Mouse (Mus musculus) c-Kit-negative CD71-positive TER-119-positive erythroid progenitor cells, embryonic 14.5 days (primary cell): ENCODE results near the gene Inmt.
"Not testable (repeated sequence)": the region's sequence is repeated elsewhere in the genome, so short reads cannot be mapped to it uniquely, and the experiment has no call there.

Experiments used
- DNase-seq: peaks from one replicate; pipeline ENCODE4 v3.0.0-alpha.2; 2013; ENCODE audit warnings: low read depth, low spot score

Gene Inmt

DNA sequence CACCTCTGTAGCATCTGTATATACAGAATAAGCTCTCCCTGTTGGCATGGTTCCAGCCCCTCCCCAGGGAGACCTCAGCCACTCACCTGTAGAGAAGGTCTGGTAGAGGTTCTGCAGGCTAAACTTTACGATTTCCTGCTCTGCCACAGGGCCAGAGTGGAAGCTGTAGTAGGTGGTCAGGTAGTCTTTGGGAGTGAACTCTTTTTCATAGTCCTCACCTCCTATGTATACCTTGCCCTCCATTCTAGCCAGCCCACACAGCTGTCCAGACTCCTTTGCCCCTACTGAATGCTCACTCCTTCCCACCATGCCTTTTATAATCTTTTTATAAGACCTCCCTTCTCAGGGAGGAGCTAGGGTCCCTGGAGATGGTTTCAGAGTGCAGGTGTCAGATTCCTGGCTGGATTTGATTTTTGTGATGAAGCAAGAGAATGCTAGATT lies at the start of gene Inmt:
Gene Inmt (minus strand): TSS at position 303 of the 441 bp plus-strand sequence.
- no peak for DNase-seq

DNA sequence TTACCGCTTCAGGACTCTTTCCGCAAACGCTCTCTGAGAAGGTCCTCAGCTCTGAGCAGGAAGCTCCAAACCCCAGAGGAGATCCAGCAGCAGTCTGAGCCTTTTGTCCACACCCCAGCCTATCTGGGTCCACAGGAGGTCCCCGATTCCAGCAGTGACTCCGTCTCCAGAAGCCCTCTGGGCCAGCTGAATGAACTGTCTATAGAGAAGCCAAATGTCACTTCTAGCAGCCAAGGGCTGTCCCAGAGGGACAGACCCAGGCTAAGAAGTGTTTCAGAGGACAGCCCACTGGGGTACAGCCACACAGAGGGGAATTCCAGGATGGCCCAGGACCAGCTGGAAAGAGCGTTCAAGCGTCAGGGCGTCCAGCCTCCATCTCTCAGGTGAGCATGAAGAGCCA lies 49.1 kb upstream of the Inmt start:
- no peak for DNase-seq

DNA sequence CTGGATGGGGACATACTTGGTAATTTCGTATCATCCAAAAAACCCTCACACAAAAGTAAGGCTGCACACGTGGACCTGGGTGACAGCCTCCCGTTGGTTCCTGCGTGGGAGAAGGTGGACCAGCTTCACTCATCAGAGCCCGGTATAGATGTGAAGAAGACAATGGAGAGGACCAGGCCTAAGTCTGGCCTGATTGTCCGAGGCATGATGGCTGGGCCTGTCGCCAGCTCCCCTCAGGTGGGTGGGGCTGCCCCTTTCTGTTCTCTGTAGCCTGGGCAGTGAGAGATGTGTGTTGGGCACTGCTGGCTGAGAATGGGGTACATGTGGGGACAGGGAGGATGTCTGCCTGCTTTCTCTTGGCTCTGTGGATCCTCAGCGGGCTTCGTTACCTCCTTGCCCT lies 43.4 kb upstream of the Inmt start:
- no peak for DNase-seq

DNA sequence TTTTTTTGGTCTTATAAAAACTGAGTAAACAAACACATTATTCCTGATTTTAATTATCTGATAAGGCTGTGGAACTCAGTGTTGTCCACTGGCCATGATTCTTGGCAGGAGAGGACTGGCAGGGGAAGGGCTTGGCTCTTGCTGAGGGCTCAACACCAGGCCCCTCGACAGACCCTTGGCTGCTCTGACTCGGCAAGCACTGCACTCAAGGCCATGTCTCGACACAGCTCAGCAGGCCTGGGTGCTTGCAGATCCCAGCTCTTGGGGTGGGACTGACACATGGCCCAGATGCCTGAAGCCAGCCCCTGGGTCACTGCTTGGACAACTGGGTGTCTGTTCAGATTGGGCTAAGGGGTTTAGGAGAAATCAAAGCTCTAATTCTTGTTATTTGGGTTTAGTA lies 39.7 kb upstream of the Inmt start:
- no peak for DNase-seq

DNA sequence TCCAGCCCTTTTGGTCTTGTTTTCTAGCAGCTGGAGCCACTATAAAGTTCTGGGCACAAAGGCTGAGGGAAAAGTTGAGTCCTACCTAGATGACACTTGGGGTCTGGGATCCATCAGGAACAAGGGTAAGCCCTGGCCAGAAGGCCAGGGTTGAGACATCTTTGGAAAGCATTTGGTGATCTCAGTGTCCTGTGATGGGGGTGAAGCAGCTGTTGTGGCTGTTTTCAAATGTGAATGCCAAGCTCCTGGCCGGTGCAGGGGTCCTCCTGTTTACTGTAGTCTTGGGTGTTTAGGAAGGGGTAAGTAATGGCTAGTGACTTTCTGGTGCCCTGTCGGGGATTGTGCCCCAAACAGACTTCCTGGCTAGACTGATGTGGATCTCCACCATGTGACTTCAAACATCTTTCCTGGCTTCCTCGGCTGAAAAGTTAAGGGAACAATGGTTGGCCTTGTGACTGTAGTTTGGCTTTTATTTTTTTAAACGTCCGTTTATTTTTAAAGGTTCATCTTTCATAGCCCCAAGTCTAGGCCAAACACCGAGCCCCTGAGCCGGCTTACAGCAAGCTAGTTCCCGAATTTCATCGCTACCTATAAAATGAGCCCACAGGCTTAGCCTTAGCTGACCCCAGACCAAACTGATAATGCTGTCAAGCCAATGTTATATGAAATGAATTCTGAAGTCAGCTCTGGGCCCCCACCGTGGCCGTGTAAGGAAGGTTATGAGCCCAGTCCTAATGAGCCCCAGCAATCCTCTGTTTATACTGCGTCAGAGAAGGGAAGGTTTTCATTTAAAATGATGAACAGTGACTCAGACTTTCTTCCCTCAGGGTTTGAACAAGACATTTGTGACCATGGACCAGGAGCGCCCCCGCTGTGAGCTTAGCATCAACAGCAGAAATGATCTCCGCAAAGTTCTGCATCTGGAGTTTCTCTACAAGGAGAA lies 35.9 kb upstream of the Inmt start:
- DNase-seq = no peak

DNA sequence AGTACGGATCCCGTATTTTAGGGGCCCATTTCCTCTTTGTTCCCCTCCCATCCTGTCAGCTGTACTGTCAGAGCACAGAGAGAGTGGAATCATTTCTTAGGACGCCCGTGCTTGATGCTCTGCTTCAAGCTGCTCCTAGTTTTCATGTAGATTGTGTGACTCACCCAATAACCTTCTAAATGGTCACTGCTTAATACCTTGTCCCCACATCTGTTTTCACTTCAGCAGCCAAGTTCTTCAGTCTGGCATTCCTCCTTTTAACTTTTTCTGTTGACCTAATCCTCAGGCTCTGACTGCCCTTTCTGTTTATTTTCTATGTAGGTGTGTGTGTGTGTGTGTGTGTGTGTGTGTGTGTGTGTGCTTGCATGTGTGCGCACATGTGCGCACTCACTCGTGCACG lies 32.9 kb upstream of the Inmt start:
- no peak for DNase-seq

DNA sequence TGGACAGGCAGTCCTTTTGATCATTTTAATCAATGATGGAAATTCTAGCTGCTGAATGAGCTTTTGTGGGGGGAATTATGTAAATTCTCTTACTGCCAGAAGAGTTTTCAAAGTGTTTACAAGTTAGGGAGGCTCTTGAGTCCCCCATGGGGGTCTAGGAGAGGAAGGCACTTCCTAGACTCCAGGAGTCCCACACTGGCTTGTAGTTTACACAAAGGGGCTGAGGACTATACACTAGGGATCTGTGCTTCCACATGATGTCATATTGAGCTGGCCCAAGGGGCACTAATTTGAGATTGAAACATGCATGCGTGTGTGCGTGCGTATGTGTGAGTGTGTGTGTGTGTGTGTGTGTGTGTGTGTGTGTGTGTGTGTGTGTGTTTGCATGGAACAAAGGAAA lies 29.1 kb upstream of the Inmt start:
- no peak for DNase-seq

DNA sequence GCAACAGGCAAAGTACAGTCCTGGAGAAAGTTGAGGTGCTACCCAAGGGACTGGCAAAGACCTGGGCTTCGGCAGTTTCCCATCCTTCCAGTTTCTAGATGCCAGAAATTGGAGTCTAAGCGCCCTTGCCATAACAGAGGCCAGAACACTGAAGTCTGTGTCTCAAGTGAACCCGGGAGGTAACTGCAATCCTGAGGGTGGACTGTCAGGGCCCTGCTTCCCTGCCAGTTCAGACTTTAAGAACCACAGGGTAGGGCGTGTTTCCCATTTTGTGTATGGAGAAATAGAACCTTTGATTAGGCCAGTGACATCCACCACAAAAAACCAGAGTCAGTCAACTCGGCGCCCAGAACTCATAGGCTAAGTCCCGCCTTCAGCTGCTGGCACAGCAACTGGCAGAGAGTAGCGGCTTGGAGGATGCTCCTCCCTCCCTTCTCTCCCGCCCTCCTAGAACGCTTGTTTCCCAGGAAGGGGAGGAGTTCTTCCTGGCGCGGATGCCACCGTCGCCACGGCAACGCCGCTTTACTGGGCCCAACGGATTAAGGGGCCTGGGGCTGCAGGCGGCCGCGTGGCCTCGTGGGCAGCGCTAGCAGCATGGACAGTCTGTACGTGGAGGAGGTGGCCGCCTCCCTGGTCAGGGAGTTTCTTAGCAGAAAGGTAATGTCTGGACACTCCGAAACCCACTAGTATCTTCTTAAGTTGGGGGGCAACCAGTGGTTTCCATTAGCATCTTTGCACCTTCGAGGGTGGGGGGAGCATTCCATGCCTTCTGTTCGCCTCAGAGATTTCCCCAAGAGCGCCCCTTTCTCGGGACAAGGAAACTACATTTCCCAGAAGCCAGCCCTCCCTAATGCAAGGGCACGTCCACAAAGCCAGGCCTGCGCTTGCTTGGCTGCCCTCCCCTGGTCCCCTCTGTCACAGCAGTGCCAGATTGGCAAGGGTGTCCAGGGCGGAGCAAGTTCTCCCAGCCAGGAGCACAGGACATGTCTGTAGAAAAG lies 28.4 kb upstream of the Inmt start, which contains the start of gene Mindy4:
Gene Mindy4 (plus strand): TSS at position 471 of the 998 bp plus-strand sequence.
- peak; percentile 12 for DNase-seq

DNA sequence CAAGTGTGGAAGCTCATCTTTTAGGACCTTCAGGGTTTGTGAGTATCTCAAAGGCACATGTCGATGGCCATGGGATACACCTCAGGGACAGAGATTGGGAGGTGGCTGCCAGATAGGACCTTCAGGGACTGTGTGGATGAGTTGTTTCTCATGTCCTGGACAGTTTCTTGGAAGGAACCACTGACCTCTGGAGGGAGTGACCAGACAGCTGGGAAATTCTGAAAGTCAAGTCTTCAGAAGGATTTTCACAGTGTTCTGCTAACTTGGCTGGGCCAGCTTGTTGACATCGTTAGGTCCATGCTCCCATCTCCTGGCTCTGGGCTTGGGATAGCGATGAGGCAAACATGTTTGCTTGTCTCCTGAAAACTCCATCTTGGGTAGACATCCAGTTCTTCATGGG lies 24.2 kb upstream of the Inmt start:
- DNase-seq = no peak

DNA sequence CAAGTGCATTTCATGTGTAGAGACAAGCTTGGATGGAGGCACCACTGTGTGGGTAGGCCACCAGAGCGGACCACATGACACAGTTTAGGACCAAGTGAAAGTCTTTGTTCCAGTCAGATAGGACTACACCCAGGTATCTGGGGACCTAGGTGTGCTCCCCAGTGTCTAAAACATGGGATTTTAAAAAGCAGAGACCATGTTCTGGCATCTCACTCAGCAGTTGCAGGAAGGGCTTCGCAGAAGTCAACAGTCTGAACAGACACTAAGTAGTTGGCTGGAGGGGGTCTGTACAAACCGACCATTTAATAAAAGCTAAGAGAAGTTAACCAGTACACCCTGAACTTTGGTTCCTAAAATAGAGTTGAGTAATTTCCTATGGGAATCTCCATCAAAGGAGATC lies 18.3 kb upstream of the Inmt start:
- no peak for DNase-seq

DNA sequence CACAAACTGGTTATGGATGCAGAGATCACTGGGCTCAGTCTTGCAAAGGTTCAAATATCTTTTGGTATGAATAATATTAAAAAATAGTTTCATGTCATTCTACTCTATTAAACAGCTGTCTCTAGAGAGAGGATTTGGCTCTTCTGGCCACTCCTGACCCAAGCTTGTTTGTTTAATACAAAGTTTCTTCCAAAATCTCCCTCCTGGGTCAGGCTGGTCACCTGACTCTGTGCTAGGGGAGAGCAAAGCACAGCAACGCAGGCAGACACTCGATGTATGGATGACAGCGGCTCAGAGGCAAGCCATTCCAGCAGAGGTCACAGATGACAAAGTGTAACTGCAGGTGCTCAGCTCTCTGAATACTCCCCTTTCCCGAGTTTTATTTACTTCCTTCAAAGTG lies 16.7 kb upstream of the Inmt start:
- DNase-seq = no peak

DNA sequence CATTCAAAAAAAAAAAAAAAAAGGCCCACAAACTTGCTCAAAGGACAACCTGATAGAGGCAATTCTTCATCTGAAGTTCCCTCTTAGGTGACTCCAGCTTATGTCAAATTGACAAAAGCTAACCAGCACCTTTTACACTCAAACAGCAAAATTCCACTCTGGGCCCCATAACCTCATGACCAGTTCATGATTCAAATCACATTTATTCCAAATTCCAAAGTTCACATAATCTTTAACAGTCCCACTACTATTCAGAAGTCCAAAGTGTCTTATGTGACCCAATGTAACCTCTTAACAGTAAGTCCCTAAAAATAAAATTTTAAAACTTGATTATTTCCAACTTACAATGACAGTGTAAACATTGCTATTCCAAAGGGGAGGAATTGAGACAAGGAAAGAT lies 14.6 kb upstream of the Inmt start:
- DNase-seq = no peak

DNA sequence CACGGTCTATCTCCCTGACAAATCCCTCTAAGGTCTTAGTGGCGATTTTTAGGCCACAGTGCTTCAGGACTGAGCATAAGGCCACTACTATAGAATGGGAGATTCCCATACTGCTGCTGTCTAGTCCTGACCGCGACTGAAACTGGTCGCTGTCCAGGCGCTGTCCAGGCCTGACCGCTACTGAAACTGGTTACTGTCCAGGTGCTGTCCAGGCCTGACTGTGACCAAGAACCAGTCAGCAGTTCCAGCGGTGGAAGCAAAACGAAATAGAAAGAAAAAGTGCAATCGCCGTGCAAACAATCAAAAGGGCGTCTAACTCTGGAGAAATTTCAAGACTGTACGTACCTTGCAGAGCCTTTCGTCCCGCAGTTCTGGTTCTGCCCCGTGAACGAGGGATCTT lies 13.0 kb upstream of the Inmt start:
- DNase-seq = not testable (repeated sequence)

DNA sequence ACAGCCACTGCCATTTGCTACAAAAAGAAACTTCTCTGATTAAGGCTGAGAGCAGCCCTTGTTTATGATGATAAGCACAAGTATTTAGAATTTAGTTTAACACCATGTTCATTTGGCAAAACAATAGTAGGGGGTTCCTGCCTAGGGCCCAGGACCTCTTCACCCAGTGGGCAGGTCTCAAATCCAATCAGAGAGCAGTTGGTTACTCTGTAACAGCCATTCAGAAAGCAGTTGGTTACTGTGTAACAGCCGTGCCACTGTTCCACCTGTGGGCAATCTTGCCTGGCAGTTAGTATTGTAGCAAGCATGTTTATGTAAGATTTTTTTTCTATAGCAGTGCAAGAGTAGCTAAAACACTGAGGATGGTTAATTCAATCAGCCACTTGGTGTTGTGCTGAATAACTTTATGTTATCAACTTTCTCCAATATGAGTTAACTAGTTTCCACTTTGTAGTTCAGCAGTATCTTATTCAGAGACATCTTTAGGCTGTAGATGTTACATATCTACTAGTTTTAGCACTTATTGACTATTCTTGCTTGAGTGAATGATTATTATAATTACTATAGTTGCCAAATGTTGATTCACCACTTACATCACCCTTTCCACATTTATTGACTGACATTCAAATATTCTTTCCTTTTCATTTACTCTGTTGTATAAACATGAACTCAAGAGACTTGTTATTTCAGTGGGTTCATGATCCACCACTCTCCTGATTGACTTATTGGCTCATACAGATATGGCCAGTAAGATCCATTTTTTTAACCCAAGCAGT lies 8.0 kb upstream of the Inmt start:
- no peak for DNase-seq

DNA sequence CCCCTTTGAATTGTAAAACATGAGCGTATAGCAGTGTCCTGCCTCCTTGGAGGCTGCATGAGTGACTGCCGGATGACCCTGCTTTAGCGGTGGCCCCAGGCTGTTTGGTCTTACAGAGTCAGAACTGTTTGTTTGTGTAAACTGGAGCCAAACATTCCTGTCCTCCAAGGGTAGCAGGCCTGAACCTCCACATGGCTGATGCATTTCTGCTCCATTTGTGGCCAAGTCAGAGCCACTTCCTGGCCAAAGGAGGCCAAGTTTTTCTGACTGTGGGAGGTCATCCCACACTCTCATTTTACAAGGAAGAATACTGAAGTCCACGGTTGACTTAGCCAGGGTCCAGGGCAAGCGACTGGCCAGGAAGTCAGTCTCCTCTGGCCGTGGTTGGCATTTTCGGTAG lies 4.7 kb upstream of the Inmt start:
- no peak for DNase-seq

DNA sequence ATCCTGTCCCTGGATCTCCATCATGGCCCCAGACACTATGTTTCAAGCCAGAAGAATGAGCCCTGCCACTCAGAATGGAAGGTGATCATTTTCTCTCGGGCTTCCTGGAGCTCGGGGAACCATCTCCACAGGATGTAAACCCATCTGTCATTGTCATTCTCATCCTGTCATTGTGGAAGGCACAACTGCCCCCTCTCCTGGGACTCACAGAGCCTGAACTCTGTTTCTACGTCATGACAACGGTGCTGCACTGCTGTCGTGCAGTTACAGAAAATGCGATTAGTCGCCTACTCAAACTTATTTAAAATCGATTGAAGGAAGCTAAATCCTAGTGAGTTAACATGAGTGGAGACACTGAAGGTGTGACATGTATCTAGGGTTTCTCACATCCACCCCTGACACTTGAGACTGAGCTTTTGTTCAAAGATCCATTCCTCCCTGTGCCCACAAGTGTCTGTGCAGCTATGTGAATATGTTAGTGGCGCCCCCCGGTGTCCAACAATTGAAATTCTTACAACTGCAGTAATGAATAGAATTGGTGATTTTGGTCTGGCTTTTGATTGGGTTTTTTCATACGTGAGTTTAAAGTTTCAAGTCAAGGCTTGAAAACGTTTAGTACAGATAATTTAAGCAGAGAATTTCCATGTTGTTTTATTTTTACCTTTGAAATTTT lies 2.4 kb upstream of the Inmt start:
- DNase-seq = no peak

DNA sequence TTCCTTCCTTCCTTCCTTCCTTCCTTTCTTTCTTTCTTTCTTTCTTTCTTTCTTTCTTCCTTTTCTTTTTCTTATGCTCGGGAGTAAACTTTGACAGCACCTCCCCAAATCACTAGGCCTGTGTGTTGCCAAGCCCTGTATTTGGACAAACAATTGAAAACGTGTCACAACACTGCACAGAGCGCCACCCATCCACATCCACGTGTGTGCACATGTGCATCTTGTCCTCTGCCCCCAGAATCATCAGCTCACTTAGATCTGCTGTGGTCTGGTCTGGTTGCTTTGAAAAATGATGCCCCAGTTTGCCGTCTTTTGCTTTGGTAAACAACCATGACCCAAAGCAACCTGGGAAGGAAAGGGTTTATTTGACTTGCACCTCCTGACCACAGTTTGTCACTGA lies 1.0 kb upstream of the Inmt start:
- no peak for DNase-seq

DNA sequence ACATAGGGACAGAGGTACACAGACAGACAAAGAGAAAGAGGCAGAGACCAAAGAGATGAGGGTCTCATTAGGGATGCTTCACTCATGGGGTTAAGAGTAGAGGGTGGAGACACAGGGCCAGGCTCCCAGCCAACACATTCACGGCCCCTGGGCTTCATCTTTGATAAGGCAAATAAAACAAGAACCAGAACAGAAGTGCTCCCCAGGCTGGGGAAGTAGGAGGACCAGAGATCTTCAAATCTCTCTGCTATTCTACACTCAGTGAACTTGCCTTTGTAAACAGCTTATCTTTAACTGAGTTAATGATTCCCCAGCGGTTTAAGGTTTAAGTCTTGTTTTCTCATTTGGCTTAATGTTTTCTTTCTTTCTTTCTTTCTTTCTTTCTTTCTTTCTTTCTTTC lies 613 bp upstream of the Inmt start:
- DNase-seq = no peak

DNA sequence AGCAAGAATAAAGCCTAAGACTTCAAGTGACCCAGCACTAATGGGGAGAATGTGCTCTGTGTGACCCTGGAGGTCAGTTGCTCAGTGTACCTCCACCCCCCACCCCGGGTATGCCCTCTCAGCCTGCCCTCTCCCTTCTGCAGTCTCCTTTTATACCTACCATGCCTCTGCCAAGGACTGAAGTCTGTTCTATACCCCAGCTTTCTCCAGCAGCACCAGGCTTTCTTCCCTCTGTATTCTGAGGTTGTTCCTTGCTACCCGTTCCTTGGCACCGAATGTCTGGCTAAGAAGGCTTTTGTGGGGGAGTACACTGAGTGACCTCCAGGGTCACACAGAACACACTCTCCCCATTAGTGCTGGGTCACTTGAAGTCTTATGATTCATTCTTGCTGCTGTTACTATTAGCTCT lies 898 bp downstream of the Inmt start:
- DNase-seq = no peak

DNA sequence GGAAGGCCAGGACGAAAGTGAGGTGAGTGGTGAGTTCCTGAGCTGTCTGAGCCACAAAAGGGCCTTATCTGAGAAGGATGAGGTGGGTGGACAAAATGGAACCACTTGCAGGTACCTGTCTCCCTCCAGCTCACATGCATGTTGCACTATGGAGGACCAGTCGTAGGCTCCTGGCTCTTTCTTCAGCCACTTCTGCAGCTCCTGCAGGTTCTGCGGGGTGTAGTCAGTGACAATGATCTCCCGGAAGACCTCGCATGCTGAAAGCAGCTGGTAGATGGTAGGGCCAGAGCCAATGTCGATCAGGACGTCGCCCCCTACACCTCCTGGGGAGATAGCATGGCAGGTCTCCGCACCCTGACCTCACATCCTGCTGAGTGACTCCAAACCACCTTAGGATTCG lies 1.7 kb downstream of the Inmt start:
- no peak for DNase-seq

DNA sequence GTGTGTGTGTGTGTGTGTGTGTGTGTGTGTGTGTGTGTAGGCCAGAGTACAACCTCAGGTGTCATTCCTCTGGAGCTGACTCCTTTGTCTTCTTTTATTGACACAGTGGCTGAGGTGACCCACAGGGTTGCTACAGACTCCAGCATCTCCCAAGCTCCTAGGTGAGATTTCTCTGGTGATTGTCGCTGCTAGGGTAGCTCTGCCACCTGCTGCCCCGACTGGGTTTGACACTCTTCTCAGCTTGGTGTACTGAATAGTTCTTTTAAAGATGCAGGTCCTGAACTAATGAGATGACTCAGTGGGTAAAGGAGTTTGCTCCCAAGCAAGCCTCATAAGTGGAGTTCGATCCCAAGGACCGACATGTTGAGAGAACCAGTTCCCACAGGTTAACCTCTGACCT lies 3.2 kb downstream of the Inmt start:
- no peak for DNase-seq
